Mouse (Mus musculus) T-cell, adult 2 months (primary cell): ENCODE results near the gene Srm.

ENCODE experiments used
- DNase-seq: peaks from one replicate; pipeline ENCODE4 v3.0.0; 2022; ENCODE audit warnings: low spot score

The Srm gene

DNA sequence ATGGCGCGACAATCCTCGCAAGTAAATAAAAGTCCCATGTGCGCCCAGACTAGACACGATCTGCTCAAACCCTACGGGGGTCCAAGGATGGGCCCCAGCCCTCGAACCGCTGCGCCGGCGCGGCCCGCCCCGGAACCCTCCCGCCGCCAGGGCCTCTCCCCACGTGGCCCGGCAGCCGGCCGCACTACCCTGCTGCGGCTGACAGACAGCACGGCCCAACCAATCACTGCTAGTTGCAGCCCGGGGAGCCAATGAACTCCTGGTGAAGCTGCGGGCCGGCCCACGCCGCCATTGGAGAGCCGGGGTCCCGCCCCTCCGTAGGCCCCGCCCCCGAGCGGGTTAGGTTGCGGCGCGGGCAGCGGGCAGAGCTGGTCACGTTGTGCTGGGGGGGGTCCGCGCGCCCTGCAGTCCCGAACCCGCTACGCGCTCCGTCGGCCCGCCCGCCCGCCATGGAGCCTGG, at the start of gene Srm:
Gene Srm (plus strand): TSS at position 333 of the 460 bp plus-strand sequence.
- peak; percentile 94 for DNase-seq

DNA sequence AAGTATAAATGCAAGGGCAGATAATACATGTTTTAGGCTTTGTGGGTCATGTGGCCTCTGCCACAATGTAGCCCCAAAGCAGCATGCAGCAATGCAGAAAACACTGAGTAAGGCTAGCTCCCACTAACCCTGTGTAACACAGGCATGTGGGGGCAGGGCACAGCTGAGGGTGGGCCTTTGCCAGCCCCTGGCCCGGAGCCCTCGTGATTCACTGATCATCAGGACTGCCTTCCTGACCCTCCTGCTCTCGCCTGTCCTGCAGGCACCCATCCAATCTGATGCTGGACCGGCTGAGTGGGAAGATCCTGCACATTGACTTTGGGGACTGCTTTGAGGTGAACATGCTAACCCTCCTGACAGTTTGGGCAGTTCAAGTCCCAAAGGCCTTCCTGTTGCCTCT, 42.2 kb upstream of the Srm start:
- no peak for DNase-seq

DNA sequence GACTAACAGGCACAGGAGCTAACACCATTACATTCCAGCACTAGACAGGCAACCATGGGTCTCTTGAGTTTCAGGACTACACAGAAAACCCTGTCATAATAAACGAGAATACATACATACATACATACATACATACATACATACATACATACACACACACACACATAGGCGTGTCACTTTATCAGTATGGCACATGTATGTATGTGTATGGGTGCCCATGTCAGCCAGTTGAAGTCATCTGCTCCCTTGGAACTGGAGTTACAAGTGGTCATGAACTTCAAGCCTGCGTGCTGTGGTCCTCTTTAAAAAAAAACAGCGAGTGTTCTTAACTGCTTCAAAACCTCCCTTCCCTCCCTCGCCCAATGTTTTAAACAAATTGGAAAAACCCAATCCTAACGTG, 33.5 kb upstream of the Srm start:
- no peak for DNase-seq

DNA sequence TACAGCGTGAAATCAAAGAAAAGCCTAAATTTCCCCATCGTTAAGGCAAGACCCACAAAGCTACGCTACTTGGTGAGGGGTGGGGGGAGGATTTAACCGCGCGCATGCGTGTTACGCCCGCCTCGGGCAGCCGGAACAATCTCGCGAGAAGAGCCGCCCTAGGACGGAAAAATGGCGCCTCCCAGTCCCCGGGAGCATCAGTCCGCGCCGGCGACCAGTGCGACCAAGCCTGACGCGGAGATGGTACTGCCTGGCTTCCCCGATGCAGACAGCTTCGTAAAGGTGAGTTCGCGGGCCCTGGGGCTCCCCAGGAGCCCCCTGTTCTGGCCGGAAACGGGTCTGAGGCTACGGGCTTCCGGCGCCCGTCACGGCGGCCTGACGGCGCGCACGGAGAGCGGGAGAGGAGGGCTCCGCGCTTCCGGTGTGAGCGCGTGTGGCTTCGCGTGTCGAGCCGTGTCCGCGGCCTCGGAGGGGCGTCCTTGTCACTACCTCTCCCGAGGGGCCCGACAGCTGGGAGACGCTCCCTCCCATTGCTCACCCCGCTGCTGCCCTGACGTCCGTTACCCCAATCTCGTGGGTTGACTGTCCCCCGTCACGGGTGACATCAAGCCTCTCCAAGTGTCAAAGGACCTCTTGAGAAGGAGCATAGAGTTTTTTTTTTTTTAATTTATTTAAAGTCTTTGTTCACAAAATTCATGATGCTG, 32.9 kb upstream of the Srm start, which contains the start of gene Exosc10:
Gene Exosc10 (plus strand): TSS at position 133 of the 704 bp plus-strand sequence.
- peak; percentile 87 for DNase-seq

DNA sequence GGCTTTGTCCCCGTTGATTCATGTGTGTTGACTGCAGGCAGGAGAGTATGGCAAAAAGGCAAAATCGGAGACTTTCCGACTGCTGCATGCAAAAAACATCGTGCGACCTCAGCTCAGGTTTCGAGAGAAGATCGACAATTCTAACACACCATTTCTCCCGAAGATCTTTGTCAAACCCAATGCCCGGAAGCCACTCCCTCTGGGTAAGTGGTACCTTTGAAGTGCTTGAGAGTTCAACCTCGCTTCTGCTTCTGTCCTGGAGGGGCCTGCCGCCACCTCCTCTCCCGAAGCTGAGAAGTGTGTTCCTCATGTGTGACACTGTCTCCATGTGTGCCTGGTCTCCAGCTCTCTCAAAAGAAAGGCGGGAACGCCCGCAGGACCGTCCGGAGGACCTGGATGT, 28.6 kb upstream of the Srm start:
- DNase-seq = no peak

DNA sequence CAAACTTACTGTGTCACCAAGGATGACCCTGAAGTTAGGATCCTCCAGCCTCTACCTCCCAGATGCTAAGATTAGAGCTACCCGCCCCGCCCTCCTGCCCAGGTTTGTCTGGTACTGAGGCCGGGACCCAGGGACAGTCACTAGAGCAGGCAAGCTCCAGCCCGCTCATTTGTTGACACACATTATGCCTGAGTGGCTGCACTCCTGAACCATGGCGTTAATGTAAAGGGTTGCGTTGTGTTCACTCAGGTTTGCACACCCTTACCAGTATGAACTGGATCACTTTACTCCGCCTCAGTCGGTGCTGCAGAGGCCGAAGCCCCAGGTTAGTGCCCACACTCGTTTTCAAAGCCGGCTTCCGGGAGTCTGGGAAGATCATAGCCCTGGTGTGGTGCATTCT, 27.7 kb upstream of the Srm start:
- DNase-seq = no peak

DNA sequence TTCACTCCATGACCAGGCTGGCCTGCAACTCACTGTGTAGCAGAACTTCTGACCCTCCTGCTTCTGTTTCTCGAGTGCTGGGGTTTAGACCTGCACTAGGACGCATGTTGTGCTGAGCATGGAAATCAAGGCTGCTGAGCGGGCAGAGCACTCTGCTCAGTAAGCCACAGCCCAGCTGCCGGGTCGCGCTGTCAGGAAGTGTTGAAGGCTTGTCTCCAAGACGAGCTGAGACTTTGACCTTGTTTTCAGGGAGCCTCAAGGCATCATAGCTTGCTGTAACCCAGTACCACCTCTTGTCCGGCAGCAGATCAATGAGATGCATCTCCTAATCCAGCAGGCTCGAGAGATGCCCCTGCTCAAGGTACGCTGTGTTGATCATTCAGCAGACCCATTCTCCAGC, 21.2 kb upstream of the Srm start:
- DNase-seq = no peak

DNA sequence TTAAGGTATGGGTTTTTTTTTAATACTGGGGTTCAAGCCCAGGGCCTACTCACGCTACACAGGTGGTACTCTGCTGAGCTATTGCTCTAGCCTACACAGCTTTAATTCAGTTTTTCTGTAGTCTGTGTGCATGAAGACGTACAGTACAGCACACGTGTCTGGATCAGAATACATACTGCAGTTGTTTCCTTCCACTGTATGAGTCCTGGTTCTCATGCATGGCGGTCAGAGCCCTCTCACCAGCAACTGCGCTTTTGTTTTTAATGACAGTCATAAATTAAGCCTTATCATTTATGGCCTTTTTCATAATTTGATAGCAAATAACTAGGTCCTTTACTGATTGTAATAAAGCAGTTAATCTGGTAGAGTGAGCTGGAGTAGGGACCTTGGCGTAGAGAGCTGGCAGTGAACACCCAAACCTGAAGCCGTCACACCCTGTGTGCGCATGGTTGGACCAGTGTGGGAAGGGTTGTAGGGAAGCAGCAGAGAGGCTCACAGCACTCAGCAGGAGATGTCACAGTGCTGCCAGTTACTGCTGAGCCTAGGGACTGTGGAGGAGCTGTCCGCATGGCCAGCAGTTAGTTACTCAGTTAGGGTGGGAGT, 20.5 kb upstream of the Srm start:
- DNase-seq = no peak

DNA sequence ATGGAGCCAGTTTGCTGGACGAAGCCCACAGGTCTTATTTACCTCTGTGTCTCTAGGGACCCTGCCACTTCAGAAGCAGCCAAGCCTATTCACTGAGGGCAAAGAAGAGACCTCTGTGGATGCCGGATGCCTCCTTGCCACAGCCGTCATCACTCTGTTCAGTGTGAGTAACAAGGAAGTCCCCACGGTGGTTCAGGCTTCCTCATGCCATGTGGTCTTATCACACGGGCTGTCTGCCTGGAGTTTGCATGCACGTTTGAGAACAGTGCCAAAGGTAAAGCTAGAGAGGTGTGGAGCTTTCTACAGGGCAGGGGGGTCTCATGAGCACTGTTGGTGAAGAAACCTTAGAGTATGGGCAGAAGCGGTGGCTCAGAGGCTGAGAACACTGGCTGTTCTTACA, 18.1 kb upstream of the Srm start:
- no peak for DNase-seq

DNA sequence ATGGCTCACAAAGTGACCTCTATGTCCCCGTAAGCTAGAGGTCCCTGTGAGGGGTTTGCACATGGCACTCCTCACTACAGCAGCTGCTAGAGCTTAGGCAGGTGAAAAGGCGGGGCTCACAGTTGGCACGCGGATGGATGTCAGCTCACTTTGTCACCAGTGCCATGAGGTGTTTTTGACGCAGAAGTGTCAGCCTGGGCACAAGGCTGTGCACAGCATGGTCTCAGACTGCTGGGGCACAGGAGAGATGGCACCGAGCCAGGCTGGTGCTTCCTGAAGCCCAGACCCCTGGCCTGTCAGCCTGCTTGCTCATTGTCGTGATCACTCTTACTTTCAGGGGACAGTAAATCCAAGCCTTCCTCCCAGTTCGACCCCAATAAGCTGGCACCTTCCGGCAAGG, 10.5 kb upstream of the Srm start:
- no peak for DNase-seq

DNA sequence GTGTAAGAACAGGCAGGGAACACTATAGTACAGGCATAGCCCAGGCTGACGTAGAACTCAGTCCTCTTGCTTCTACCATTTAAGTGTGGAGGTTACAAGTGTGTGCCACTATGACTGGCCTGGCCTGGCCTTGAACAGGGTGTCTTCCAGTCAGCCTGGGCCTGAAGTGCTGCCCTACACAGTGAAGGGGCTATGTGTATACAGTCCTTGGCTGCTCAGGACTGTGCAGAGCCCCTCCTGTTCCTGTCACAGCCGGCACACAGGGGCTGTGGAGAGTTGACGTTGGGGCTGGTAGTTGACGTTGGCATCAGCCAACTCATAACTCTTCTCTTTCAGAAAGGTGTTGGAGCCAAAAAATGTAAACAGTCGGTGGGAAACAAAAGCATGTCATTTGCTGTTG, 9.9 kb upstream of the Srm start:
- no peak for DNase-seq

DNA sequence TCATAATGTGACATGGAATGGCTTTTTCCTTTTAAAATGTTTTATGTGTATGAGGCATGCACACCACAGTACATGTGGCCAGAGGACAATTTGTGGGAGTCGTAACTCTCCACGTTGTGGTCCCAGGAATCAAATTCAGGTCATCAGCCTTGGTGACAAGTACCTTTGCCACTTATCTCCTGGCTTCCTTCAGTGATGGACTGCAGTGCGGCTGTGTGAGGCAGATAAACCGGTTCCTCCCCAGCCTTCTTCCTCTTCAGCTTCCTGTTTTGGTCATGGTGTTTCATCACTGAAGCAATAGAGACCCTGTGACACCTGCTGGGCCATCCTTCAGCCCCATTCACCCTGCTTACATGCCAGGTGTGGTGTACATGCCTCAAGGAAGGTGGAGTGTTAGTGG, 8.0 kb upstream of the Srm start:
- no peak for DNase-seq

DNA sequence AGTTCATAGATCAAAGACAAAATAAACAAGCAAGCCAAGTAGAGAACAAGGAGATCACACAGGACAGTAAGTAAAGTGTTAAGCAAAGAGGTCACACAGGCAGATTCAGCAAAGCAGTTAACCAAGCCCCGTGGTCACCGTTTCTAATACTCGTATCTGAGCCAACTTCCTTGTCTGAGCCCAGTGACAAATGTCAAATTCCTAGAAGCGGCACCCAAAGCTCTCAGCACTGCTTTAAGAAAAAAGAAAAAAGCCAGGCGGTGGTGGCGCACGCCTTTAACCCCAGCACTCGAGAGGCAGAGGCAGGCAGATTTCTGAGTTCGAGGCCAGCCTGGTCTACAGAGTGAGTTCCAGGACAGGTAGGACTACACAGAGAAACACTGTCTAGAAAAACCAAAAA, 4.7 kb upstream of the Srm start:
- no peak for DNase-seq

DNA sequence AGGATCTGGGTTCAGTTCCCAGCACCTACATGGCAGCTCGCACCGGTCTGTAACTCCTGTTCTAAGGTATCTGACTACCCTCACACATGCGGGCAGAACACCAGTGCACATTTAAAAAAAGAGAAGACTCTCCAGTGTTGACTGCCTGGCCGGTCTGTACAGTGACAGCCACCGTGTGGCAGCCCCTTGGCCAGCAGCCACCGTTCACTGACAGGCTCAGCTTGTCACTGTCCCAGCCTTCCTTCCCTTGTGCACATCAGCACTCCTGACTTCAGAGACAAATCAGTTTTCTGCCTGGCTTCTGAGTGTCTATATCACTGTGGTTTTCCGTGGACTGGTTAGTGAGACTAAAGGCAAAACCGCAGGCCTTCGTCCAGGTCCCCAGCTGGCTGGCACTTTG, 2.5 kb upstream of the Srm start:
- DNase-seq = no peak

DNA sequence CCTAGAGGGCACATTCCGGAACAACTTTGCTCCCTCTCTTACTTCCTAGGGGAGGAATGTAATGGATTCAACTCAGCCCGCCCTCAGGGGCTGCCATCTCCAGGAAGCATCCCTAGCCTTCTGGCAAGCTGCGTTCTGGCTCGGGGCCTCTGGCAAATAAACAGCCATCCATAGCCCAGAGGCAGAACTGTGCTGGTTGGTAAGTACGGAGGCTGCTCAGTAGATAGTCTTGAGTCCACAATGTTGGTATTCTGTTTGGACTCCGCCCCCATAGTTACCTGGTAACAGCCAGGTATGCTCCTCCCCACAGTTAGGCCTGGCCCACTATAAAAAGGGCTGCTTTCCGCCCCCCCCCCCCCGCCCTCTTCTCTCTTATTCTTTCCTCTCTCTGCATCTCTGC, 1.7 kb upstream of the Srm start:
- no peak for DNase-seq

DNA sequence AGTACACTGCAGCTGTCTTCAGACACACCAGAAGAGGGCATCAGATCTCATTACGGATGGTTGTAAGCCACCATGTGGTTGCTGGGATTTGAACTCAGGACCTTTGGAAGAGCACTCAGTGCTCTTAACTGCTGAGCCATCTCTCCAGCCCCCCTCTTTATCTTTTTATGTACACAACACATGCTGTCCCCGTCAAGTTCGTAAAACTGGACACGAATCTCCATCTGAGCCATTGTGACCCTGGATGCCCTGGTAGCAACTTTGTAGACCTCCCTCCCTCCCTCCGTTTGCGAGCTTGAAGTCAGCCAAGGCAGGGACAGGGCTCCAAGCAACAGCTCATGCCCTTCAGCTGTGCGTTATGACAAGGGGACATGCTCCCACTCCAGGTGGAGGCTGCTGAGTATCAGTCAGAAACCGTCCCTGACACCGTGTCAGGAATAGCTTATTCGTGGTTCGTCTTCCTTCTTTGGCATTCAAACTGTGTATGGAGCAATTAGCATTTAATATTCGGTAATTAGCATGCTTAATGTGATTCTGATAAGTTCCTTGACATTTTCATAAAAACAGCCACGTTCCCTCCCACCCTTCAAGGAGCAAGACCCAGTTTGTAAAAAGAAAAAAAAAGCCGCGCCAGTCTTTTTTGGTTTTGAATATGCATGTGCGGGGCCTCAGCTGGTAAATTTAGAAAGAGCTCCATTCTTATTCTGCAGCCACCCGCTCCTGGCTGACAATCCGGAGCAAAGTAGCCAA, 707 bp upstream of the Srm start:
- DNase-seq = no peak

DNA sequence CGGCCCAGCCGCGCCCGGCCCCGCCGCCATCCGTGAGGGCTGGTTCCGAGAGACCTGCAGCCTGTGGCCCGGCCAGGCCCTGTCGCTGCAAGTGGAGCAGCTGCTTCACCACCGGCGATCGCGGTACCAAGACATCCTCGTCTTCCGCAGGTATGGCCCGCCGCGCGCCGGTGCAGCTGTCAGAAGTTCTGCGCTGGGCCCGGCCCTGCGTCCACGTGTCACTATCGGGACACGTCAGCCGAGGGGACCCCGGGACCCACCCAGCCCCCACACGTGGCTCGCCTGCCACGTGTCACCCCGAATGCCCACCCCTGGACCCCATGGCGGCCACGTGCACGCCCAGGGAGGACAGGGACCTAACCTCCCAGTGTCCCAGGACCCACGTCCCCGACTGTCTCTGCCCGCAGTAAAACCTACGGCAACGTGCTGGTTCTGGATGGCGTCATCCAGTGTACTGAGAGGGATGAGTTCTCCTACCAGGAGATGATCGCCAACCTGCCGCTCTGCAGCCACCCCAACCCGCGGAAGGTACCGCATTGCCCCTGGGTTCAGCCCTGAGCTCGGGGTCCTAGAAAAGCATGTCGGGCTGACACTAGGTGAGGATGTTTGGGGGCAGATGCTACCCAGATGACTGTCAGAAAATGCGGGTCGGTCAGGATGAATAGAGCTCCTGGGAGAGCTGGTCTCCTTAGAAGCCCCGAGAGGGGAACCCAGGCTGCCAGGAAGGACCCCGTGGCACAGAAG, 506 bp downstream of the Srm start:
- DNase-seq = no peak

DNA sequence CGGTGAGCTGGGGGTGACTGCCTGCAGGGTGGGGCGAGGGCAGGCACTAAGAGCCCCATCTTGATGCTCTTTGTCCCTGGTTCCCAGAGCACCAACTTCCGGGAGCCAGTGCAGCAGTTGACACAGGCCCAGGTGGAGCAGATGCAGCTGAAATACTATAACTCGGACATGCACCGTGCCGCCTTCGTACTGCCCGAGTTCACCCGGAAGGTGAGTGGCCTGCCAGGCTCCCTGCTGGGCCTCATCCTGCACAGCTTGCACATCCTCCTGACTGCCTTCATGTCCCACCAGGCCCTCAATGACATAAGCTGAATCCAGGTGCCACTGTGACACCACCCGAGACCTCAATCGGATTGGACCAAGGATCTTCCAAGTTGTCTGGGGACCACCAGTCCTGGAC, 2.7 kb downstream of the Srm start:
- no peak for DNase-seq

DNA sequence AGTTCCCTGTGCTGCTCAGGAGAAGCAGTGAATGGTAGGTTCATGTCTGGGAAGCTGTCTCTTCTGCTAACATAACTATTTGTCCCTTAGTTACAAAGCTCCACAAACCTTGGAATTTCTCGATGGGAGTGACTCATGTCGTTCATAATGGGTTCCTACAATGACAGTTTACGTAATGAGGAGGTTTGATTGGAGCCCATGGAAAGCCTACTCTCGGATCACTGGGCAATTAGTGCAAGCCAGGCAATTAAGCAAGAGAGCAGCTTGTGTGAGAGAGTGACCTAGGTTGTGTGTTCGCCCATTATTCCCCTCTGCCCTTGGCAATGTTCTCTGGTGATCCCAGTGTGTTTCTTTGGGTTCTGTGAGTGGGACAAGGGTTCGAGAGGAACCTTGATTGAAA, 4.6 kb downstream of the Srm start:
- no peak for DNase-seq

DNA sequence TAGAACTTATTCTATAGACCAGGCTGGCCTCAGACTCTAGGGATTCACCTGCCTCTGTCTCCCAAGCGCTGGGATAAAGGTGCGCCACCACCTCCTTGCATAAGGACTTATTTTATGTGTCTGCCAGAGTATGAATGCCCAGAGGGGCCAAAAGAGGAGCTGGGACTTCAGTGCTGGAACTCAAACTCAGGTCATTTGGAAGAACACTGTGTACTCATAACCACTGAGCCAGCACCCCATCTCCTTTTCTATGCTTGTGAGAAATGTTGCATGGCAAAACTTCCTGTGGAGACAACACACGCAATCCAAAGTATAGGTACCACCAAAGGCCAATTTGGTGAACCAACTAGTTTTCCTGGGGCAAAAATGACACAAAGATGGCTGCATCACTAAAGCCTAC, 5.4 kb downstream of the Srm start:
- no peak for DNase-seq

DNA sequence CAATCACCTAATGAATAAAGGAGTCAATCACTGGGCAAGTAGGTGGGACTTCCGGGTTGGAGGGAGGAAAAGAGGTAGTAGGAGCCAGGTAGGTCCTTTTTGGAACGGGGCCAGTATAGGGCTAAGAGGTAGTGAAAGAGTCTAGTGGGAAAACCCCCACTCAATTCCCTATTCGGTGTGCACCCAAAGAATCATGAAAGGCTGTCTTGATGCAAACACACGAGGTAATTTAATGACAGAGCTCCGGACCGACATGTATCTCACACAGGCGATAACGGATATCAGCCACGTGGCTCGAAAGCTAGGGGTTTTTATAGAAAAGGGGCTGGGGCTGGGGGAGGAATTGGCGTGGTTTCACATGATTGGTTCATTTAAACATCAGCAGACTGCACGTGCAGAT, 7.5 kb downstream of the Srm start:
- no peak for DNase-seq

DNA sequence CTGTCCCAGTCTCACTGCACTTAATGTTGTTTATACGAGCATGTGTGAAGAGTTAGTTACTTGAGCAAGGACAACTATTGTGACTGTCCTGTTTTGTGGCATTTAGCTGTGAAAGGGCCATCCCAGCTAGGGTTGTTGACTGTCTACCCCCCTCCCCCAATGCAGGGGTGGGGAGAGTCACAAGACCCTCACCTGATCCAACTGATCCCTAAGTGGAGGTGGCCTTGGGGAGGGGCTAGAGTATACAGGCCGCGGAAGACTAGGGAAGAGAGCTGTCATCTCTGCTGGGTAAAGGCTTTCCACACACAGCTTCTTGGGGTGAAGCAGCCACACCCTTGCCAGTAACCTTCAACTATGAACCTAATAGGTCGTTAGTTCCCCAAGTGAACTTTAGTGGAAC, 9.0 kb downstream of the Srm start:
- no peak for DNase-seq

DNA sequence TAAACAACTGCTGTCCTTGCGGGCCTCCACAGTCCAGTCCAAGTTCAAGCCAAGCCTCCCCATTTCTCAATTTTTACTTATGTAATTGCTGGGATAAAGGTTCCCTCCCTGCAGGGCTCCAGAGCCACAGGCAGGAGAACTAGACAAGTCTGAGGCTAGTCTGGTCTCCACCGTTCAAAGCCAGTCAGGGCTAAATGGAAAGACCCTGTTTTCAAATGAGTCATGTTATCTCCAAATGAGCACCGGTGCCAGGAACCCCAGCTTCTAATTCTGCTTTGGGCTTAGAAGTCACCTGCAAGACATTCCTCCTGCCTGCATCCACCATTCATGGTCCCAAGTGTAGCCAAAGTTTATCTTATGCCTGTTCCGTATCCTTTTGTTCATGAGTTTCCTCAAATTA, 10.6 kb downstream of the Srm start:
- DNase-seq = no peak
